Mouse (Mus musculus): ENCODE measurements around the gene Prodh2. TPM values are rescaled to one million over a fixed set of nuclear protein-coding genes. Genes with fewer than 3 reads are reported as not detected.
"Not testable (repeated sequence)": the region's sequence is repeated elsewhere in the genome, so short reads cannot be mapped to it uniquely, and the experiment has no call there.

Prodh2 gene
- polyA plus RNA-seq, 1 experiment from 2014 or later, result 0.13 TPM

DNA sequence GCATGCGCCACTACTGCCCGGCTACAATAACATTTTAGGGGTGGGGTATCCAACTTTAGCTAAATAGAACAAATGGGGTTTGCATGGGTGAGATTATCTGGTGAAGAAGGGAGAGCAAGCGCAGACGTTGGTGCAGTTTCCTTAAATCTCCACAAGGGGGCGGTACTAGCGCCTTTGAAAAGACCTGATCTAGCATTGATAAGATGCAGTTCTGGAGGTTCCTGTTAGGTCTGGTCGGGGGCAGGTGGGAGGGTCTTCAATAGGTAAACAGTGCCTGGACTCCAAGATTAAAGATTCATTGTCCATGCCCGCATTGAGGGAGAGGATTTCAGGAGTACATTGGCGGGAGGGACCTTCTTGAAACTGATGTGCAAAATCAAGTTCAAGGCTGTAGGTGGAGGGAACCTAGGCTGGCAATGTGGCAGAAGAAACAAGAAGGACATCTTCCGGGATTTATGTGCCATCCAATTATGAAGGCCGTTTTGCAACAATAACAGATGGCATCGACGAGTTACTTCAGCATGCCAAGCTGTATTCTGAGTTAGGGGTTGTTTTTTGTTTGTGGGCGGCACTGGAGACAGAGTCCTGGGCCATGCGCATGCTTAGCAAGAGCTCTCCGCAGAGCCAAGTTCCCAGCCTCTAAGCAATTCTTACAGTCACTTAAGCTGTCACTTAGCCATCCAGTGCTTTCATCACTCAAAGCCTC lies 3.0 kb upstream of the Prodh2 start:
- peaks cover 56% of the 10 kb centered on the region for H3K27me3 ChIP-seq (replicated peaks)
- no peak for ATAC-seq (ENCODE audit: extremely low read depth, insufficient number of reproducible peaks, low FRiP score, low TSS enrichment)
- 28% methylated on average over 16 of the region's 16 CpGs for WGBS

DNA sequence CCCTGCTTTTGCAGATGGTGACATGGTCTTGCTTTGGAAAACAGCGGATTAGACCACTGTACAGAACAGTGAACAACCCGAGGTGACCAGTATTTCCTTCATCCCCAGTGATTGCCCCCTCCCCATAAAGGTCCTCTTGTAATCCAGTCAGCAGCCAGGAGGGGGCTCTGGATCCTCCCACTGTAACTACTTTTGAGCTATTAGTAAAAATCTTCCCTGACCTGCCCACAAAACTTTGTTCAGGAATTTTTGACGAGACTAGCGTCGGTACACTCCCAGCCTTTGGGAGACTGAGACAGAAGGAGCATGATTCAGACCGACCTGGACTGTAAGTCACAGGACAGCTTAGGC lies 2.5 kb upstream of the Prodh2 start:
- no peak overlapping the region for H3K4me3 ChIP-seq
- H3K4me2 ChIP-seq, result no peak overlapping the region
- WGBS, result 18% methylated on average over 6 of the region's 6 CpGs
- no peak overlapping the region for H3K27ac ChIP-seq (replicated peaks)
- H3K27me3 ChIP-seq (replicated peaks), result peaks cover 55% of the 10 kb centered on the region
- no peak for ATAC-seq (ENCODE audit: extremely low read depth, insufficient number of reproducible peaks, low FRiP score, low TSS enrichment)
- no peaks in the 10 kb centered on the region for H3K36me3 ChIP-seq
- no peaks in the 10 kb centered on the region for H3K4me1 ChIP-seq
- H3K9ac ChIP-seq, result no peak overlapping the region
- H3K9me3 ChIP-seq, result no peaks in the 10 kb centered on the region

More for the DNA sequence above, 3.0 kb upstream of the Prodh2 start:
- H3K36me3 ChIP-seq, result no peaks in the 10 kb centered on the region
- H3K4me2 ChIP-seq, result no peak overlapping the region
- H3K4me3 ChIP-seq, result no peak overlapping the region
- H3K27ac ChIP-seq (replicated peaks), result no peak overlapping the region
- H3K4me1 ChIP-seq, result no peaks in the 10 kb centered on the region
- H3K9ac ChIP-seq, result no peak overlapping the region
- H3K9me3 ChIP-seq, result no peaks in the 10 kb centered on the region

DNA sequence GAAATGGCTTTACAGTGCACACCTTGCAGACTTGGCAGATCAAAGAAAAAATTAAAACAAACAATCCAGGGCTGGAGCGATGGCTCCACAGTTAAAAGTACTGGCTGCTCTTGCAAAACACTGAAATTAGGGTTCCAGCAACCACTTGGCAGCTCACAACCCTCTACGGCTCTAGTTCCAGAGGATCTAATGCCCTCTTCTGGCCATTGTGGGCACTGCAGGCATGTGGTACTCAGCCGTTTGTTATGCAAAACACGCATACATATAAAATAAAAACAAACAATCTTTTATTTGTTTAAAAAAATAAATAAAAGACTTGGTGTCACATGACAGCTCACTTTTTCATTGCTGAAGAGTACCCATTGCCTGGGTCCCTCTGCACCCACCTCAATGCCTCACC lies 657 bp upstream of the Prodh2 start:
- no peak for ATAC-seq (ENCODE audit: extremely low read depth, insufficient number of reproducible peaks, low FRiP score, low TSS enrichment)
- no peak overlapping the region for H3K4me2 ChIP-seq
- no peaks in the 10 kb centered on the region for H3K36me3 ChIP-seq
- H3K27me3 ChIP-seq (replicated peaks), result peaks cover 49% of the 10 kb centered on the region
- H3K9me3 ChIP-seq, result no peaks in the 10 kb centered on the region
- H3K9ac ChIP-seq, result no peak overlapping the region
- WGBS, result 25% methylated on average over 4 of the region's 4 CpGs
- no peak overlapping the region for H3K27ac ChIP-seq (replicated peaks)
- H3K4me1 ChIP-seq, result no peaks in the 10 kb centered on the region
- no peak overlapping the region for H3K4me3 ChIP-seq

DNA sequence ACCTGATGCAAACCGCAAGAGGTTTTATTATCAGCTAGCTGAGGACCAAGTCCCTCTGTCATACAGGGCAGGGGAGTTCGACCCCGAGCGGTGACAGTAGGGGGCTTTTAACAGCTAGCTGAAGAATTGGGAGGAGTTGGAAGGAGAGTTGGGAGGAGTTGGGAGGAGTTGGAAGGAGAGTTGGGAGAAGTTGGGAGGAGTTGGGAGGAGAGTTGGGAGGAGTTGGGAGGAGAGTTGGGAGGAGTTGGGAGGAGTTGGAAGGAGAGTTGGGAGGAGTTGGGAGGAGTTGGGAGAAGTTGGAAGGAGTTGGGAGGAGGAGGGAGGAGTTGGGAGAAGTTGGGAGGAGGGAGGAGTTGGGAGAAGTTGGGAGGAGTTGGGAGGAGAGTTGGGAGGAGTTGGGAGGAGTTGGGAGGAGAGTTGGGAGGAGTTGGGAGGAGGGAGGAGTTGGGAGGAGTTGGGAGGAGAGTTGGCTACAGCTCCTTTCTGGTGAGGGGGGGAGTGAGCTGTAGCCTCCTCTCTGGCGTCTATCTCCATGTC lies 2.2 kb downstream of the Prodh2 start:
- ATAC-seq (ENCODE audit: extremely low read depth, insufficient number of reproducible peaks, low FRiP score, low TSS enrichment); H3K9ac ChIP-seq; H3K4me1 ChIP-seq; H3K27ac ChIP-seq (replicated peaks); H3K9me3 ChIP-seq; H3K4me2 ChIP-seq; H3K4me3 ChIP-seq; H3K36me3 ChIP-seq: not testable (repeated sequence)
- H3K27me3 ChIP-seq (replicated peaks), result peaks cover 29% of the 10 kb centered on the region
- 40% methylated on average over 5 of the region's 5 CpGs for WGBS

DNA sequence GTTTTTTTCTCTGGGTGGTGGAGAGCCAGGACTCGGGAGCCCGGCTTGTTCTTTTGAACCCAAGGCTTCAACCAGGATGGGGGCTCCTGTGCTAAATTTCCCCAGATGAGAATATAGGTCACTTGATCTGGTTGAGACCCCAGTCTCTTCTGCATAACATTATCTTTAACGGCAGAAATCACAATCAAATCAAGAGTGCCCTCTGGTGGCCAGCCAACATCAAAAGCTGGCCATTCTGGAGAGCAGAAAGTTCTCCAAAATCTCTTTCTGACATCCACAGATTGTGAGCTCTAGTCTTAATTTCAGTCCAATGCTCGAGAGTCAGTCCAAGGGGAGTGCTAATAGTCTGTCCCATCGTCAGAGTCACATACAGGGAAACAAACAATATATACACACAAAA lies 7.7 kb downstream of the Prodh2 start:
- 77% methylated on average over 5 of the region's 5 CpGs for WGBS
- not testable (repeated sequence) for H3K27me3 ChIP-seq (replicated peaks); ATAC-seq (ENCODE audit: extremely low read depth, insufficient number of reproducible peaks, low FRiP score, low TSS enrichment); H3K4me3 ChIP-seq; H3K27ac ChIP-seq (replicated peaks); H3K4me1 ChIP-seq; H3K9me3 ChIP-seq; H3K9ac ChIP-seq; H3K36me3 ChIP-seq; H3K4me2 ChIP-seq

DNA sequence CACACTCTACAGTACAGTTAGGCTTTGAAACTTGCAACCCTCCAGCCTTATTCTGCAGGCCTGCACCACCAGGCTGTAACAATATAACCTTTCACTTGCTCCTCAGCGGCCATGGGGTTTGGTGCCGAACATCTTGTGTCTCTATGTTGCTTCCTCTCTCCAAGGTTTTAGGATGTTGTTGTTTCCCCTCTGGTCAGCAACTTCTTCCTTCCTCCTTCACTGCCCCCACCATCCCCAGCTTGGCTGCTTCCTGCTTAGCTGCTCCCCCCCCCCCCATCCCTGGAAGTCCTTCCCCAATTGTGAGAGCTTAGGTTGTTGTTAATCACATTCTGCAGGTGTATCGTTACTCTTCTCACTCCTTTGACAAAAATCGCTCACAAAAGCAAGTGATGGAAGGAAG lies 14.6 kb downstream of the Prodh2 start:
- H3K4me1 ChIP-seq, result no peaks in the 10 kb centered on the region
- no peak overlapping the region for H3K4me3 ChIP-seq
- no peak overlapping the region for H3K9ac ChIP-seq
- WGBS, result 68% methylated on average over 4 of the region's 4 CpGs
- no peaks in the 10 kb centered on the region for H3K36me3 ChIP-seq
- 0 out of 2 replicates have a peak, but pooled peaks cover 5% of the 10 kb centered on the region for H3K27me3 ChIP-seq (replicated peaks)
- no peaks in the 10 kb centered on the region for H3K9me3 ChIP-seq
- no peak overlapping the region for H3K4me2 ChIP-seq
- no peak for ATAC-seq (ENCODE audit: extremely low read depth, insufficient number of reproducible peaks, low FRiP score, low TSS enrichment)
- no peak overlapping the region for H3K27ac ChIP-seq (replicated peaks)

DNA sequence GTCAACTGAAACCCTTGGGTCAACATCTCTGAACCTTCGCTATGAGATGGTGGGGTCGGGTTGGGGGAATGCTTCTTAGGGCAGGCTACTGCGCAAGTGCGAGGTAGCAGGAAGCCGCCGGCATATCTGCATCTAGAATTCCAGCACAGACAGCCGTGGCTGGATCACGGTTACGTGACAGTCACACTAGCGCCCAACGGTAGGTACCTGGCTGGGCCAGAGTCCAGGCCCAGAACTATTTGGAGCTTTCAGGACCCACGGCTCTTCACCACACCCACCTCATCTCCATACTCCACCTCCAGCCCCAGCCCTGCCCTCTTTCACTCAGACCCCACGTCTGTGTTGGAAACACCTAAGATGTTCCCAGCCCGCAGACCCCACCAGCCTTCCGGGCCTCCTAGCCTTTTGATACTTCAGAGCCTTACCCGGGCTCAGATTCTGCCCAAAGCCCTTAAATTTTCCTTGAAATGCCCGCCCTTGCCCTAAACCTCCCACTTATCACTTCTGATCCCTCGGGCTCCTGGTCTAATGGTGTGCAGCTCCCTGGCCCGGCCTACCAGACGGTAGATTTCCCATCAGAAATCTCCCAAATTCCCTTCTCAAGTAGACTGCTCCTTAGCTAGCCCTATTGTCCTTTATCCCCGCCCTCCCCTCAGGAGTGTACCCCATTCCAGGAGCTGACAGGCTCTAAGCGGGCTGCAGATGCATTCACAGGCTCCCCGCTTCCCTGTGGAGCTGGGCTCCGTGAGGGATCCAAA lies 21.8 kb downstream of the Prodh2 start:
- H3K4me3 ChIP-seq, result no peak overlapping the region
- no peak overlapping the region for H3K9ac ChIP-seq
- H3K4me1 ChIP-seq, result no peaks in the 10 kb centered on the region
- H3K27ac ChIP-seq (replicated peaks), result no peak overlapping the region
- H3K27me3 ChIP-seq (replicated peaks), result peaks cover 28% of the 10 kb centered on the region; the same call in 1 of the 2 replicates
- H3K36me3 ChIP-seq, result no peaks in the 10 kb centered on the region
- H3K9me3 ChIP-seq, result no peaks in the 10 kb centered on the region
- peak overlapping the region; percentile 22; the same call in 1 of the 2 replicates for H3K4me2 ChIP-seq
- 43% methylated on average over 24 of the region's 24 CpGs for WGBS
- ATAC-seq (ENCODE audit: extremely low read depth, insufficient number of reproducible peaks, low FRiP score, low TSS enrichment), result no peak

DNA sequence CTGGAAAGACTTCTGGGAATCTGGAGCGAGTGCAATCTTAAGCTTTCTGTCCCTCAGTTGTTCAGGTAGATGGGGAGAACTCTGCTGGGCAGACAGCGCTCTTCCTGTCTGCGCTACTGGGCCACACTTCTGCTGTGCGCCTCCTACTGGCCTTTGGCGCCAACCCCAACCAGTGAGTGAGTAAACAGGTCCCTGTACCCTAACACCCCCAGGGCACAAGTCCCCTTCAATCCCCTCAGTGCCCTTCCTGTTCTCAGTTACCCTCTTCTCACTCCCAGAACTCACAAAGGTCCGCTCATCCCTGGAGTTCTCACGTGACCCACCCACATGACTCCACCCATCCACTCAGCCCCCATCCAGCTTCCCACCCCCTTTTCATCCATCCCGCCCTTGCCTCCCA lies 24.9 kb downstream of the Prodh2 start:
- Histone ChIP-seq H3K4me1 (no peaks in the 10 kb centered on the region), H3K27ac (replicated peaks) (no peak overlapping the region), H3K4me2 (no peak overlapping the region), H3K4me3 (no peak overlapping the region), H3K36me3 (peaks cover 6% of the 10 kb centered on the region), H3K9me3 (no peaks in the 10 kb centered on the region), H3K27me3 (replicated peaks) (peaks cover 25% of the 10 kb centered on the region), H3K9ac (no peak overlapping the region)
- ATAC-seq (ENCODE audit: extremely low read depth, insufficient number of reproducible peaks, low FRiP score, low TSS enrichment), result no peak
- 28% methylated on average over 8 of the region's 8 CpGs for WGBS

DNA sequence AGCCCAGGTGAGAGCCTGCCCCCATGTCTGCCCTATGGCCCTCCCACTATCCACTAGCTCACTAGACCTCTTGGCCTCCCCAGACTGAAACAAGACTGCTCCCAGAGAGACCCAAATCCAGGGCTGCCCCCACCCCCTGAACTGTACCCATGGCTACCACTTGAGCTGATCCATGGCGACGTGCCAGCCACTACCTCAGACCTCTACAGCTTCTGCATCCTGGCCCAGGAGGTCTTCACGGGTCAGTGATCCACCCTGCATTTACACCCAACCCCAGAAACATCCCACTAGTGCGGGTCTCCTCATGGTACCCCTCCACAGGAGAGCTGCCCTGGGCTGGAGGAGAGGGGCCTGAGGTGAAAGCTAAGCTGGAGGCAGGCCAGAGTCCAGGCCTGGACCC lies 27.0 kb downstream of the Prodh2 start:
- H3K9me3 ChIP-seq, result no peaks in the 10 kb centered on the region
- no peak overlapping the region for H3K27ac ChIP-seq (replicated peaks)
- H3K4me1 ChIP-seq, result no peaks in the 10 kb centered on the region
- H3K4me3 ChIP-seq, result no peak overlapping the region
- peaks cover 21% of the 10 kb centered on the region for H3K27me3 ChIP-seq (replicated peaks)
- H3K36me3 ChIP-seq, result peaks cover 24% of the 10 kb centered on the region
- ATAC-seq (ENCODE audit: extremely low read depth, insufficient number of reproducible peaks, low FRiP score, low TSS enrichment), result no peak
- WGBS, result 67% methylated on average over 4 of the region's 4 CpGs
- H3K9ac ChIP-seq, result no peak overlapping the region
- no peak overlapping the region for H3K4me2 ChIP-seq

DNA sequence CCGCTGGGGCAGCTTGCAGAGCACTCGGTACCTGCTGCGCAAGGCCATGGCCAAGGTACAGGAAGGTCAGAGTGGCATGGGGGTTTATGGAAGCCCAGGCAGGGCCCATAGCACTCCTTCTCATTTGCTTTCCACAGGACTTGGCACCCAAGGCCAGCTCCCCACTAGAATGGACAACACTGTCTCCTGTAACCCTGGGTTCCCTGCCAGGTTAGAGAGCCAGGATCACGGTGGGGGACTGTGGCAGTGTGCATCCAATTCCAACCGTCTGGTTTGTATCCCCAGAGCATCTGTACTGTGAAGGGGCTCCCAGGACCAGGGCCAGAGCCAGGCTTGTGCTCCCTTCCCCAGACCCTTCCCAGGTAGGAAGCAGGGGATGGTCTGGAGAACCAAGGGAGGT lies 27.4 kb downstream of the Prodh2 start:
- Histone ChIP-seq H3K4me3 (no peak overlapping the region), H3K4me2 (no peak overlapping the region), H3K27me3 (replicated peaks) (peaks cover 16% of the 10 kb centered on the region), H3K27ac (replicated peaks) (no peak overlapping the region), H3K36me3 (peaks cover 29% of the 10 kb centered on the region), H3K4me1 (peaks cover 2% of the 10 kb centered on the region; the same call in 1 of the 2 replicates), H3K9me3 (no peaks in the 10 kb centered on the region), H3K9ac (no peak overlapping the region)
- 78% methylated on average over 5 of the region's 5 CpGs for WGBS
- ATAC-seq (ENCODE audit: extremely low read depth, insufficient number of reproducible peaks, low FRiP score, low TSS enrichment), result no peak

DNA sequence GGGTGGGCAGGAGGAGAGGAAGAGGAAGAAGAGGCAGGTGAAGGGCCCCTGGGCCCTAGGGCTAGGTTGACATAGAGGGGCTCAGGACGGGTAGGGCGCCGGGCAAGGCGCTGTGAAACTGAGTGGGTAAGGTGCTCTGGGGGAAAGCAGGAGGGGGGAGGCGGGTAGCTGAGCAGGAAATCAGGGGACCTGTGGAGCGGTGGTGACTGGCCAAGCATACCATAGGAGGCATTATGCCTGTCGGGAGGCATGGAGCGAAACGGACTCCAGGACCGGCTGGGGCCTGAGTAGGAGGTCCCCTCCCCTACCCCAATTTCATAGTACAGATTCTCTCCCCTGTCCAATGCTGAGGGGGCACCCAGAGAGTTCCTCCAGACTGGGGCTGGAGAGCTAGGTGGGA lies 29.4 kb downstream of the Prodh2 start:
- no peak overlapping the region for H3K4me3 ChIP-seq
- no peaks in the 10 kb centered on the region for H3K9me3 ChIP-seq
- H3K4me1 ChIP-seq, result peaks cover 10% of the 10 kb centered on the region
- no peak overlapping the region for H3K27ac ChIP-seq (replicated peaks)
- WGBS, result 78% methylated on average over 10 of the region's 10 CpGs
- H3K27me3 ChIP-seq (replicated peaks), result peaks cover 23% of the 10 kb centered on the region
- H3K4me2 ChIP-seq, result no peak overlapping the region
- no peak overlapping the region; the same call in 1 of the 2 replicates for H3K9ac ChIP-seq
- no peak for ATAC-seq (ENCODE audit: extremely low read depth, insufficient number of reproducible peaks, low FRiP score, low TSS enrichment)
- H3K36me3 ChIP-seq, result peaks cover 49% of the 10 kb centered on the region

Measured in heart, embryonic 13.5 days (tissue).